In genomic region chr5:116246642-116247041, GRCm38 (mm10) we compare ENCODE assay signal across 24 mouse cellular contexts. TPM values are rescaled to one million over a fixed set of nuclear protein-coding genes. Genes with fewer than 3 reads are reported as not detected.
DNase-seq lines count a peak whose midpoint lies in the region; ATAC-seq and TF ChIP-seq lines count a peak whose summit lies in the region.
"Had no signal": no experiment of that assay in that cellular context is flagged by ENCODE, and none has a peak within 500 bp of the region (broad histone marks: within the 10 kb centered on the region; RNA-seq: fewer than 3 reads in every experiment).

No protein-coding gene starts in this region.

- H3K36me3 ChIP-seq in kidney, embryonic 14.5 days (ENCODE audit: control insufficient read depth, insufficient read depth, low read length), result no peaks in the 10 kb centered on the region
- H3K36me3 ChIP-seq: forebrain, embryonic 15.5 days; heart, embryonic 13.5 days; hindbrain, embryonic 10.5 days; limb, embryonic 10.5 days; liver, embryonic 12.5 days; midbrain, embryonic 15.5 days; neural tube, embryonic 15.5 days had no signal

- intact Hi-C loops in left cerebral cortex, adult 2 months (cut with DNase I), result no loop called here

- TF ChIP-seq CTCF in left cerebral cortex, adult 2 months (IDR thresholded peaks at IDR 0.05), result no peak

- no peak overlapping the region for H3K27ac ChIP-seq in kidney, embryonic 14.5 days (ENCODE audit: low read depth, low read length)
- no peak overlapping the region for H3K27ac ChIP-seq in left cerebral cortex, adult 2 months
- H3K27ac ChIP-seq: forebrain, embryonic 15.5 days; heart, embryonic 13.5 days; hindbrain, embryonic 10.5 days; limb, embryonic 10.5 days; liver, embryonic 12.5 days; midbrain, embryonic 15.5 days; neural tube, embryonic 15.5 days had no signal

- H3K4me1 ChIP-seq in kidney, embryonic 14.5 days (ENCODE audit: control insufficient read depth, insufficient read depth, low read length), result no peaks in the 10 kb centered on the region
- H3K4me1 ChIP-seq: forebrain, embryonic 15.5 days; hindbrain, embryonic 10.5 days; liver, embryonic 12.5 days; megakaryocyte, embryonic 14.5 days; midbrain, embryonic 15.5 days had no signal

- peak; percentile 34 for DNase-seq in adrenal gland, adult 2 months
- no peak for DNase-seq in adrenal gland, postnatal 4 days (ENCODE audit: low spot score in 2 of 2)
- peak; percentile 17 for DNase-seq in kidney, adult 11 months
- DNase-seq in adrenal gland, postnatal 25 days, result peak; percentile 32
- DNase-seq in kidney, postnatal 4 days, result peak; percentile 39 to 64
- no peak for DNase-seq in gastrocnemius, adult 18-20 months (ENCODE audit: low spot score)
- no peak for DNase-seq in left cerebral cortex, adult 2 months (ENCODE audit: extremely low spot score in 1 of 2, low spot score in 2 of 2)
- DNase-seq: cerebellum, postnatal 10 days; layer of hippocampus, adult 9-11 months; lung, embryonic 14.5 days; right cerebral cortex, postnatal 14 days; spleen, adult 18-20 months; thymus, postnatal 36 days had no signal

- H3K4me3 ChIP-seq in kidney, embryonic 14.5 days (ENCODE audit: low read length), result no peak overlapping the region
- H3K4me3 ChIP-seq in left cerebral cortex, adult 2 months, result no peak overlapping the region
- H3K4me3 ChIP-seq: forebrain, embryonic 15.5 days; heart, embryonic 13.5 days; hindbrain, embryonic 10.5 days; limb, embryonic 10.5 days; liver, embryonic 12.5 days; megakaryocyte, embryonic 14.5 days; midbrain, embryonic 15.5 days; neural tube, embryonic 15.5 days had no signal

- no peak overlapping the region for H3K4me2 ChIP-seq in kidney, embryonic 14.5 days (replicated peaks; ENCODE audit: low read depth, low read length)
- H3K4me2 ChIP-seq: forebrain, embryonic 15.5 days; heart, embryonic 13.5 days; liver, embryonic 12.5 days; lung, embryonic 14.5 days; midbrain, embryonic 15.5 days; neural tube, embryonic 15.5 days had no signal

- H3K9me3 ChIP-seq in kidney, embryonic 14.5 days (ENCODE audit: control insufficient read depth, low read length), result no peaks in the 10 kb centered on the region
- H3K9me3 ChIP-seq: forebrain, embryonic 15.5 days; heart, embryonic 13.5 days; hindbrain, embryonic 10.5 days; limb, embryonic 10.5 days; liver, embryonic 12.5 days; midbrain, embryonic 15.5 days; neural tube, embryonic 15.5 days had no signal

- no peaks in the 10 kb centered on the region for H3K27me3 ChIP-seq in kidney, embryonic 14.5 days (ENCODE audit: control insufficient read depth, insufficient read depth, low read length)
- H3K27me3 ChIP-seq: forebrain, embryonic 15.5 days; heart, embryonic 13.5 days; liver, embryonic 12.5 days; megakaryocyte, embryonic 14.5 days; midbrain, embryonic 15.5 days; neural tube, embryonic 15.5 days had no signal

- WGBS in kidney, embryonic 14.5 days, result 80% methylated on average over 7 of the region's 7 CpGs

- ATAC-seq in kidney, embryonic 14.5 days (ENCODE audit: low FRiP score, low TSS enrichment), result no peak
- ATAC-seq: CD4-positive, CD25-positive, alpha-beta regulatory T cell, adult 4 months; forebrain, embryonic 15.5 days; liver, embryonic 12.5 days; midbrain, embryonic 15.5 days; Patski had no signal

- H3K9ac ChIP-seq in kidney, embryonic 14.5 days (ENCODE audit: low read depth, low read length), result no peak overlapping the region
- H3K9ac ChIP-seq: forebrain, embryonic 15.5 days; heart, embryonic 13.5 days; liver, embryonic 12.5 days; lung, embryonic 14.5 days; midbrain, embryonic 15.5 days; neural tube, embryonic 15.5 days had no signal

RNA-seq across cellular contexts. Expression of gene Ccdc60, which starts 42.1 kb away (rescaled TPM):
- not detected for total RNA-seq in adrenal gland, adult 2 months (2021)
- not detected in 2 replicates for polyA plus RNA-seq in adrenal gland, adult 2 months (2012; rRNA removed)
- under 1 TPM in 1 of 2 experiments, not detected in 1; 0.08 TPM for total RNA-seq in adrenal gland, postnatal 4 days (2021)
- 0.47 and 0.55 TPM in 2 replicates for polyA plus RNA-seq in kidney, embryonic 14.5 days (2014; fragmentation: Nextera tagmentation; extraction: Ambion mirVana)
- total RNA-seq in adrenal gland, postnatal 25 days (2021), result not detected in 2 replicates
- total RNA-seq in gastrocnemius, adult 18-20 months (2021), result not detected
- under 1 TPM; 0.23 to 0.27 TPM for total RNA-seq in left cerebral cortex, adult 2 months (2021)
- polyA plus RNA-seq: Patski had no signal

Comparison
In these comparisons a context has a peak if more than half of its experiments do, and no peak if none do; other contexts are left out.
1. DNase-seq: peak in adrenal gland, adult 2 months (single experiment), kidney, adult 11 months (single experiment), adrenal gland, postnatal 25 days (single experiment) and kidney, postnatal 4 days (2 of 2); none in adrenal gland, postnatal 4 days (0 of 2), gastrocnemius, adult 18-20 months (single experiment) and left cerebral cortex, adult 2 months (0 of 2).